Mouse (Mus musculus) megakaryocyte, embryonic 14.5 days (primary cell): ENCODE results near the gene Rhobtb3. TPM values are rescaled to one million over a fixed set of nuclear protein-coding genes. Genes with fewer than 3 reads are reported as not detected.
"Not testable (repeated sequence)": the region's sequence is repeated elsewhere in the genome, so short reads cannot be mapped to it uniquely, and the experiment has no call there.

Experiments used
- H3K27me3 ChIP-seq: replicated peaks from 2 replicates; pipeline ENCODE3; 2012; ENCODE audit warnings: inconsistent platforms
- H3K36me3 ChIP-seq: replicated peaks from 2 replicates; pipeline ENCODE3; 2012; ENCODE audit warnings: low read length, inconsistent platforms, mixed read lengths
- H3K4me1 ChIP-seq: 2 replicates; pipeline ENCODE4 v1.6.1; 2012; ENCODE audit warnings: inconsistent platforms
- H3K4me3 ChIP-seq: replicated peaks from 2 replicates; pipeline ENCODE3; 2012; ENCODE audit warnings: moderate library complexity, mild to moderate bottlenecking, inconsistent platforms
- H3K9me3 ChIP-seq: 2 replicates; pipeline ENCODE4 v1.6.1; 2012; ENCODE audit warnings: inconsistent platforms
- FLI1 ChIP-seq: IDR thresholded peaks from 2 replicates; pipeline ENCODE4 v1.6.1; 2012; ENCODE audit warnings: low read length, inconsistent platforms, mixed read lengths
- GATA1 ChIP-seq: IDR thresholded peaks from 3 replicates; pipeline ENCODE4 v1.6.1; 2012; ENCODE audit warnings: mixed read lengths, low read length, inconsistent platforms, borderline replicate concordance
- polyA plus RNA-seq: library from polyadenylated mRNA; stranded (reverse); fragments of >175 nt; gene quantifications from 2 replicates; pipeline ENCODE4 v1.2.3, GENCODE M21; 2012; ENCODE audit warnings: low replicate concordance; ENCODE audit not compliant: insufficient read depth

Rhobtb3 gene
- polyA plus RNA-seq, 1 experiment: 0.74 TPM

- Histone ChIP-seq H3K4me3 (no peak overlapping the region), H3K36me3 (no peaks in the 10 kb centered on the region), H3K4me1 (peaks cover under 1% of the 10 kb centered on the region; the same call in 1 of the 2 replicates), H3K9me3 (no peaks in the 10 kb centered on the region), H3K27me3 (no peaks in the 10 kb centered on the region)
- TF ChIP-seq GATA1: no peak
- no peak for TF ChIP-seq FLI1
Measured at GRCm38 (mm10) chr13:75833499-75833898, 110.2 kb downstream of the Rhobtb3 start.

- no peak for TF ChIP-seq FLI1
- no peak for TF ChIP-seq GATA1
- no peaks in the 10 kb centered on the region for H3K27me3 ChIP-seq
Measured at GRCm38 (mm10) chr13:75832697-75833096, 111.0 kb downstream of the Rhobtb3 start.

DNA sequence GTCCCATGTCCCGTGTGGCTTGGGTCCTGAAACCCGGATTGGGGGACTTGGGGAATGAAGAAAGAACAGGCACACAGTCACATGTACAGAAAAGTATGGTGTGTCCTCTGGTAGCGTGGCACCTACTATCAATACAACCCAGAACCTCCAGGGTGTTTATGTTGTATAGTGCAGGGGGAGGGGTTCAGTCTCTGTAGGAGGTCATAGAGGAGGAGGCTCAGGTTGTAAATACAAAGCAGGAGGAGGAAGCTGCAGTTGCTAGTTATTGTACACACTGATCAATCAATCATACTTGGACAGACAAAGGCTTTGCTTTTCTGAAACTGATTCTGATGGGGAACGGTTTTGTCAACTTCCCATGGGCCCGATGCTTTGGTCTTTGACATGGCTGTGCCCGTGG lies 112.0 kb downstream of the Rhobtb3 start:
- H3K9me3 ChIP-seq: no peaks in the 10 kb centered on the region
- no peaks in the 10 kb centered on the region for H3K27me3 ChIP-seq
- no peaks in the 10 kb centered on the region; the same call in 1 of the 2 replicates for H3K4me1 ChIP-seq
- H3K36me3 ChIP-seq: no peaks in the 10 kb centered on the region
- TF ChIP-seq GATA1: no peak
- no peak for TF ChIP-seq FLI1
- H3K4me3 ChIP-seq: no peak overlapping the region

More at GRCm38 (mm10) chr13:75832697-75833096, 111.0 kb downstream of the Rhobtb3 start:
- H3K36me3 ChIP-seq: no peaks in the 10 kb centered on the region
- H3K9me3 ChIP-seq: no peaks in the 10 kb centered on the region
- no peak overlapping the region for H3K4me3 ChIP-seq
- H3K4me1 ChIP-seq: no peaks in the 10 kb centered on the region; the same call in 1 of the 2 replicates

GRCm38 (mm10) chr13:75830708-75831107 lies 113.0 kb downstream of the Rhobtb3 start:
- peaks cover 3% of the 10 kb centered on the region for H3K4me1 ChIP-seq
- no peak for TF ChIP-seq GATA1
- no peak for TF ChIP-seq FLI1
- H3K9me3 ChIP-seq: no peaks in the 10 kb centered on the region
- no peak overlapping the region for H3K4me3 ChIP-seq
- no peaks in the 10 kb centered on the region for H3K36me3 ChIP-seq
- H3K27me3 ChIP-seq: no peaks in the 10 kb centered on the region

- no peak for TF ChIP-seq GATA1
- TF ChIP-seq FLI1: no peak
- Histone ChIP-seq H3K27me3 (no peaks in the 10 kb centered on the region), H3K4me3 (no peak overlapping the region), H3K4me1 (peaks cover 27% of the 10 kb centered on the region), H3K36me3 (no peaks in the 10 kb centered on the region), H3K9me3 (no peaks in the 10 kb centered on the region)
Measured at GRCm38 (mm10) chr13:75825388-75825787, 118.3 kb downstream of the Rhobtb3 start.

- H3K36me3 ChIP-seq: no peaks in the 10 kb centered on the region
- H3K9me3 ChIP-seq: no peaks in the 10 kb centered on the region
- TF ChIP-seq GATA1 (no peak), FLI1 (no peak)
- H3K4me1 ChIP-seq: peaks cover 27% of the 10 kb centered on the region
- no peaks in the 10 kb centered on the region for H3K27me3 ChIP-seq
- H3K4me3 ChIP-seq: no peak overlapping the region
Measured at GRCm38 (mm10) chr13:75824611-75825319, 119.0 kb downstream of the Rhobtb3 start.

DNA sequence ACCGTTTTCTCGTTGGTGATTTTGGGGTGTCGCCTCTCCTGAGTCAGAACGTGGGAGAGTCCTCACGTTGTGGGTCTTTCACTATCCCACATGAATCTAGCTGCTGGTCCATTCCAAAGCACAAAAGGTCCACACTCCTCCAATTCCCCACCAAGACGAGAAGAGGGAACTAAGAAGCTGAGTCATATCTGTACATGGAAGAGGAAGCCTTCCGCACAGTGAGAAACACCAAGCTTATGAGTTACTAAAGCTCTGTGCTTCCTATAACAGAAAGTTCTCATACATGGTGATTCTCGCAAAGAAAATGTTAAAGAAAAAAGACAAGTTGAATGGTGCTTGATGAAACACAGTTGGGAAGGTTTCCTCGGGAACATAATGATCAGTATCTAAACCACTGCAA lies 120.5 kb downstream of the Rhobtb3 start:
- Histone ChIP-seq H3K4me1 (peaks cover 27% of the 10 kb centered on the region), H3K9me3 (no peaks in the 10 kb centered on the region), H3K27me3 (no peaks in the 10 kb centered on the region), H3K36me3 (no peaks in the 10 kb centered on the region), H3K4me3 (no peak overlapping the region)
- TF ChIP-seq GATA1 (no peak), FLI1 (no peak)

DNA sequence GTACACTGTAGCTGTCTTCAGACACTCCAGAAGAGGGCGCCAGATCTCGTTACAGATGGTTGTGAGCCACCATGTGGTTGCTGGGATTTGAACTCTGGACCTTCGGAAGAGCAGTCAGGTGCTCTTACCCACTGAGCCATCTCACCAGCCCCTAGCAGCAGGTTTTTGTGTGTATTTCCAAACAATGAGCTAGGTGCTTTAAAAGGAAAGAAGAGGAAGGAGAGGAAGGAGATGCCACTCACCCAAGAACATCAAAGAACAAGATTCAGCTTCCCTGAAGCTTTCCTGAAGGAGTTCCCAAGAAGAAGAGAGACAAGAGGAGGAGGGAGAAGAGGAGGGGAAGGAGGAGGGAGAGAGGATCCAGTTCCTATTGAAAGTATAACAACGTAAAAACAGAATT lies 121.4 kb downstream of the Rhobtb3 start:
- not testable (repeated sequence) for H3K36me3 ChIP-seq, H3K9me3 ChIP-seq, H3K27me3 ChIP-seq, H3K4me3 ChIP-seq
- peaks cover 30% of the 10 kb centered on the region for H3K4me1 ChIP-seq

GRCm38 (mm10) chr13:75819898-75820297 lies 123.8 kb downstream of the Rhobtb3 start:
- Histone ChIP-seq H3K4me1 (peaks cover 27% of the 10 kb centered on the region), H3K4me3 (no peak overlapping the region), H3K27me3 (no peaks in the 10 kb centered on the region), H3K36me3 (no peaks in the 10 kb centered on the region), H3K9me3 (no peaks in the 10 kb centered on the region)
- TF ChIP-seq GATA1: no peak
- no peak for TF ChIP-seq FLI1

Other genes starting within 250 kb of the Rhobtb3 start
- 14.0 TPM in 1 of 2 replicates, not detected in the other for gene Ell2, start 237.2 kb downstream of the Rhobtb3 start, polyA plus RNA-seq
- gene Glrx, start 104.1 kb downstream of the Rhobtb3 start, polyA plus RNA-seq: 6.3 TPM in 1 of 2 replicates, not detected in the other
- not detected in 2 replicates for gene Spata9, start 23.2 kb upstream of the Rhobtb3 start, polyA plus RNA-seq
- gene Rfesd, start 74.8 kb upstream of the Rhobtb3 start, polyA plus RNA-seq: 3.7 TPM in 1 of 2 replicates, not detected in the other
- 0.12 and 1.8 TPM in 2 replicates for gene Gpr150, start 113.1 kb upstream of the Rhobtb3 start, polyA plus RNA-seq
- 0.75 and 1.4 TPM in 2 replicates for gene Arsk, start 154.7 kb upstream of the Rhobtb3 start, polyA plus RNA-seq
- gene Ttc37, start 154.8 kb upstream of the Rhobtb3 start, polyA plus RNA-seq: 0.06 TPM in 1 of 2 replicates, not detected in the other